Mouse (Mus musculus): ENCODE data around the gene H1foo.

The H1foo gene

GRCm38 (mm10) chr6:115944638-115945037 lies at the start of gene H1foo:
TSS of gene H1foo (plus strand) at chr6:115944938.
- in situ Hi-C loops (cut with MboI, MseI): no loop called here

GRCm38 (mm10) chr6:115896346-115896745 lies 48.4 kb upstream of the H1foo start:
- in situ Hi-C loops (cut with MboI, MseI): loop anchor here (25.0 kb wide), 1 partner anchor 716 kb away; no protein-coding TSS in a partner anchor

- in situ Hi-C loops (cut with MboI, MseI): loop anchor here (25.0 kb wide), 1 partner anchor 715 kb away; no protein-coding TSS in a partner anchor
Observed at GRCm38 (mm10) chr6:115897117-115897516, 47.6 kb upstream of the H1foo start.

- in situ Hi-C loops (cut with MboI, MseI): loop anchor here (25.0 kb wide), 1 partner anchor 714 kb away; no protein-coding TSS in a partner anchor
Observed at GRCm38 (mm10) chr6:115897926-115898520, 46.7 kb upstream of the H1foo start.

GRCm38 (mm10) chr6:115901062-115901461 lies 43.7 kb upstream of the H1foo start:
- in situ Hi-C loops (cut with MboI, MseI): loop anchor here (5.0 kb wide), 1 partner anchor 231 kb away; no protein-coding TSS in a partner anchor

- in situ Hi-C loops (cut with MboI, MseI): loop anchor here (5.0 kb wide), 1 partner anchor 231 kb away; no protein-coding TSS in a partner anchor
Observed at GRCm38 (mm10) chr6:115901489-115901931, 43.2 kb upstream of the H1foo start.

GRCm38 (mm10) chr6:115902545-115902944 lies 42.2 kb upstream of the H1foo start:
- in situ Hi-C loops (cut with MboI, MseI): loop anchor here (5.0 kb wide), 1 partner anchor 230 kb away; no protein-coding TSS in a partner anchor

GRCm38 (mm10) chr6:115905568-115905967 lies 39.2 kb upstream of the H1foo start:
- in situ Hi-C loops (cut with MboI, MseI): no loop called here

- in situ Hi-C loops (cut with MboI, MseI): no loop called here
Observed at GRCm38 (mm10) chr6:115906455-115906854, 38.3 kb upstream of the H1foo start.

- in situ Hi-C loops (cut with MboI, MseI): no loop called here
Observed at GRCm38 (mm10) chr6:115906871-115907270, 37.9 kb upstream of the H1foo start.

- in situ Hi-C loops (cut with MboI, MseI): no loop called here
Observed at GRCm38 (mm10) chr6:115908421-115908982, 36.2 kb upstream of the H1foo start.

GRCm38 (mm10) chr6:115909052-115909451 lies 35.7 kb upstream of the H1foo start:
- in situ Hi-C loops (cut with MboI, MseI): no loop called here

- in situ Hi-C loops (cut with MboI, MseI): no loop called here
Observed at GRCm38 (mm10) chr6:115909940-115910339, 34.8 kb upstream of the H1foo start.

GRCm38 (mm10) chr6:115911763-115912162 lies 33.0 kb upstream of the H1foo start:
- in situ Hi-C loops (cut with MboI, MseI): no loop called here

GRCm38 (mm10) chr6:115913482-115913881 lies 31.3 kb upstream of the H1foo start:
- in situ Hi-C loops (cut with MboI, MseI): no loop called here

- in situ Hi-C loops (cut with MboI, MseI): no loop called here
Observed at GRCm38 (mm10) chr6:115914511-115915202, 30.1 kb upstream of the H1foo start.

GRCm38 (mm10) chr6:115915601-115916445 lies 28.9 kb upstream of the H1foo start:
- in situ Hi-C loops (cut with MboI, MseI): no loop called here

- in situ Hi-C loops (cut with MboI, MseI): no loop called here
Observed at GRCm38 (mm10) chr6:115916611-115917010, 28.1 kb upstream of the H1foo start.

GRCm38 (mm10) chr6:115918615-115919014 lies 26.1 kb upstream of the H1foo start:
- in situ Hi-C loops (cut with MboI, MseI): no loop called here

- in situ Hi-C loops (cut with MboI, MseI): no loop called here
Observed at GRCm38 (mm10) chr6:115919876-115920275, 24.9 kb upstream of the H1foo start.

GRCm38 (mm10) chr6:115924829-115925228 lies 19.9 kb upstream of the H1foo start:
- in situ Hi-C loops (cut with MboI, MseI): no loop called here

GRCm38 (mm10) chr6:115926416-115926815 lies 18.3 kb upstream of the H1foo start:
- in situ Hi-C loops (cut with MboI, MseI): no loop called here

All from regulatory T cell (primary cell).